Mouse (Mus musculus) lung, adult 2 months (tissue): ENCODE data around the gene Itgb1.

ENCODE experiments used
- CTCF ChIP-seq: fragments of 200-500 bp; IDR thresholded peaks from 2 replicates; pipeline ENCODE4 v1.5.1; 2011; ENCODE audit warnings: mild to moderate bottlenecking, low read length, control low read depth; ENCODE audit not compliant: insufficient read depth
- POLR2A ChIP-seq: fragments of 200-500 bp; IDR thresholded peaks from 2 replicates; pipeline ENCODE4 v1.6.1; 2011; ENCODE audit warnings: low read depth, mild to moderate bottlenecking, control low read depth, low read length, borderline replicate concordance; ENCODE audit errors: extremely low read depth

GRCm38 (mm10) chr8:128684609-128685506 is 596 bp upstream of the Itgb1 start:
- TF ChIP-seq POLR2A = no peak
- no peak for TF ChIP-seq CTCF
